Mouse (Mus musculus): ENCODE measurements around the gene Sptbn1. TPM values are rescaled to one million over a fixed set of nuclear protein-coding genes. Genes with fewer than 3 reads are reported as not detected.

Sptbn1 gene
- polyA plus RNA-seq (2015; fragmentation: Illumina TruSeq; extraction: RNeasy Lipid Tissue Mini Kit (QIAGEN cat#74804); ENCODE audit: insufficient read depth, low read depth, low replicate concordance) = 78.4 TPM

GRCm38 (mm10) chr11:30267892-30268647, at the start of gene Sptbn1:
TSS of gene Sptbn1 (minus strand) at chr11:30268175.

Other genes starting within 250 kb of the Sptbn1 start
- gene Eml6, start 242.1 kb downstream of the Sptbn1 start, polyA plus RNA-seq (2015; fragmentation: Illumina TruSeq; extraction: RNeasy Lipid Tissue Mini Kit (QIAGEN cat#74804); ENCODE audit: insufficient read depth, low read depth, low replicate concordance) = 1.5 TPM
- not detected for gene 4930505A04Rik, start 203.7 kb upstream of the Sptbn1 start, polyA plus RNA-seq (2015; fragmentation: Illumina TruSeq; extraction: RNeasy Lipid Tissue Mini Kit (QIAGEN cat#74804); ENCODE audit: insufficient read depth, low read depth, low replicate concordance)